Mouse (Mus musculus) G1E (cell line): Measurements from ENCODE around the gene Hrh2.

ENCODE experiments used
- CTCF ChIP-seq: IDR thresholded peaks from 2 replicates; pipeline ENCODE4 v1.5.1; 2012; ENCODE audit warnings: low read depth, low read length, inconsistent platforms, mixed read lengths
- GATA1 ChIP-seq: IDR thresholded peaks from 2 replicates; pipeline ENCODE4 v1.6.1; 2012; ENCODE audit warnings: borderline replicate concordance, low read length, inconsistent platforms, mixed read lengths

DNA sequence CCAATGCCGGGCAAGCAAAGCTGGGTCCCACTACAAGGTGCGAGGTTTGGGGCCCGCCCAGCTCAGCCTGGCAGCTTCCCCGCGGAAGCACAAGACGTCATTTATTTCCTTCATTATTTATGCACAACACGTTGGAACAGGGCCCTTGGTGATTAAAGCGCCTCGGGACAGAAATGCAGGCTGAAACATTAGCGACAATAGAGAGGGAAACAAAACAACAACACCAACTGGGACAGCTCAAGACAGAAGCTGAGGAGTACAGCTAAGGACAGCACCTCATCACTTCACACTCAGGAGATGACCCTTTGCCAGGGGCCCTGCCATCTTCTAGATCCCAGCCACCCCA lies 90.9 kb downstream of the Hrh2 start:
- no peak for TF ChIP-seq CTCF
- TF ChIP-seq GATA1, result no peak
